Mouse (Mus musculus) right cerebral cortex, adult 18-20 months (tissue): Measurements from ENCODE around the gene Galnt18.

Experiments
- DNase-seq: peaks from one replicate; pipeline ENCODE4 v3.0.0; 2022; ENCODE audit warnings: mixed read lengths

Gene Galnt18

DNA sequence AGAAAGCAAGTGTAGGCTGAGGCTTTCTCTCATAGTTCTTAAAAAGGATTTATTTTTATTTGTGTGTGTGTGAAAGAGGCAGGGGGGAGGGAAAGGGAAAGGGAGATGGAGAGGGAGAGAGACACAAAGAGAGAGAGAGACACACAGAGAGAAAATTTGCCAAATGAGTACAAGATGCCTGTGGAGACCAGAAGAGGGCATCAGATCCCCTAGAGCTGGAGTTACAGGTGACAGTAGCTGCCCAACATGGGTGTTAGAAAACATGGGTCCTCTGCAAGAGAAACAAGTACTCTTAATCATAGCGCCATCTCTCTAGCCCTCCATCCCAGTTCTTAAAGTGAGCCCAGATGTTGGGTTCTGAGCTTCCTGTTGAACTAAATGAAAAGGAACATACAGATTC lies 228.8 kb downstream of the Galnt18 start:
- no peak for DNase-seq

- peak; percentile 60 for DNase-seq
Measured at GRCm38 (mm10) chr7:111547069-111547468, 232.7 kb downstream of the Galnt18 start.

- DNase-seq: no peak
Measured at GRCm38 (mm10) chr7:111545614-111546013, 234.2 kb downstream of the Galnt18 start.

- no peak for DNase-seq
Measured at GRCm38 (mm10) chr7:111537946-111538345, 241.8 kb downstream of the Galnt18 start.

DNA sequence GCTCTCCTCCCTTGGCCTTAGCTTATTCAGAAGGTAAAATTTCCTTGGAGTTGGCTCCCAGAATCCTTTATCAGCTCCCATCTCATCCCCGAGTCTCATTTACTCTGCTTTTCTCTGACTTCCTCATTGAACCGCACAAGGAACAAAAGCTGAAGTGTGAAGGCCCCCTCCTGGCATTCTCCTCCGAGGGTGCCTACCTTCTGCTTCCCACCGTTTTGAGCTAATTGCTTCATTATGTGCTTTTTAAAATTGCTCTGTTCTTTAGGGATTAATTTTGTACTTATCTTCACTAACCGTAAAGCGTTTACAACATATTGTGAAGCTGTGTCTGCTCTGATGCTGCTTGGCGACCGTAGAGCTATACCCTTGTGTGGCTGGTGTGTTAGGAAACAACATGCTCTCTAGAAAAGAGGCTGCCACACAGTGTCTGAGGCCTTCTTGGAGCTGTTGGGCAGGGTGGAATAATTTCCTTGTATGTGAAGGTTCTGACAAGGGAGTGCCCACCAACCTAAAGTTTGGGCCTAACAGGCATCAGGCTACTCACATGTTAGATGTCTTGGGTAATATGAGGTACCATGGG lies 244.9 kb downstream of the Galnt18 start:
- DNase-seq: no peak

- DNase-seq: no peak
Measured at GRCm38 (mm10) chr7:111528961-111529643, 250.7 kb downstream of the Galnt18 start.

GRCm38 (mm10) chr7:111528462-111528861 lies 251.3 kb downstream of the Galnt18 start:
- no peak for DNase-seq

- DNase-seq: no peak
Measured at GRCm38 (mm10) chr7:111520881-111521280, 258.9 kb downstream of the Galnt18 start.

- no peak for DNase-seq
Measured at GRCm38 (mm10) chr7:111518581-111519242, 261.1 kb downstream of the Galnt18 start.

- no peak for DNase-seq
Measured at GRCm38 (mm10) chr7:111516882-111517281, 262.9 kb downstream of the Galnt18 start.

DNA sequence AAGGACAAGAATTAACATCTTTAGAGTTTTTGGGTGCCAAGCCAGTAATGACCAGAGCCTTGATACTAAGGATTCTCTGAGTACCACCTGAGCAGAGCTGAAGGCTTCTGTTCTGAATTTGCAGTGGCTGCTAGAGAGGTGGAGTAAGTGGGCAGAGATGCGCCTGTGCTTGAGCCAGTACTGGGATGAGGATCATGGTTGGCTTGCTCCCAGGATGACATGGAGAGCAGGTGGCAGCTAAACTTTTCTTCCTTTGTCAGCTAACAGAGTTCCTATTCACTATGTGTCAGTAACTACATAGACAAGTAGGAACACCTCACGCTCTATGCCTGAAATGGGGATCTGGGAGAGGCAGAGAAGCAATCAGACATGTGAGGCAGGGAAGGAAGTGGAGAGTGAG lies 264.3 kb downstream of the Galnt18 start:
- DNase-seq: no peak

DNA sequence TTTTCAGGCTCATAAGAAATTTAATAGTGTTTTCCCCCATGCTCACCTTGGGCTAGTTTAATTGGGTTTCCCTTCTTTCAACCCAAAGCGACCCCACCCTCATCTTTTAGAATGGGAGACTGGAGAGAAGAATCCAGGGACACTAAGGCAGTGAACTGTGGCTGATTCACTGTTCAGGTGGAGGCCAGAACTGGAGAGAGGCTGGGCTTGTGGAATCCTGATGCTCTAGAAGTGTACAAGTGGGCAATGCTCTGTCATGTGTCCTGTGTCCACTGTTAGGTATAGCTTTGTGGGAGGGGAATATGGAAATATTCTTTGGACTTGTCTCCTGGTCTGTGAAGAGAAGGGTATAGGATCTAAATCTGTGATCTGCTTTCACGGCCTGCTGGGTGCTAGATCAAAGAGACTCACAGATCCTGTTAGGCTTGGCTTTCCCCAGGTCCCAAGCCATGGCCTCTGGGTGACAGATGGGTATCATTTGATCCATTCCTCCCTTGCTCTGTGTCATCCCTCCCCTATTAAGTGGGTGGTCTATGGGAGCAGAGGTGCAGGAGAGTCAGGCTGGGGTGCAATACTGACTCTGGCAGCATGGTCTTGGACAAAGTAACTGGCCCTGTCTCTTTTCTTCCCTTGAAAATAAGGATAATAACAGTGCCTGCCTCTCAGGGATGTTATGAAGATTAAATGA lies 270.5 kb downstream of the Galnt18 start:
- no peak for DNase-seq

- DNase-seq: no peak
Measured at GRCm38 (mm10) chr7:111500616-111501015, 279.2 kb downstream of the Galnt18 start.

DNA sequence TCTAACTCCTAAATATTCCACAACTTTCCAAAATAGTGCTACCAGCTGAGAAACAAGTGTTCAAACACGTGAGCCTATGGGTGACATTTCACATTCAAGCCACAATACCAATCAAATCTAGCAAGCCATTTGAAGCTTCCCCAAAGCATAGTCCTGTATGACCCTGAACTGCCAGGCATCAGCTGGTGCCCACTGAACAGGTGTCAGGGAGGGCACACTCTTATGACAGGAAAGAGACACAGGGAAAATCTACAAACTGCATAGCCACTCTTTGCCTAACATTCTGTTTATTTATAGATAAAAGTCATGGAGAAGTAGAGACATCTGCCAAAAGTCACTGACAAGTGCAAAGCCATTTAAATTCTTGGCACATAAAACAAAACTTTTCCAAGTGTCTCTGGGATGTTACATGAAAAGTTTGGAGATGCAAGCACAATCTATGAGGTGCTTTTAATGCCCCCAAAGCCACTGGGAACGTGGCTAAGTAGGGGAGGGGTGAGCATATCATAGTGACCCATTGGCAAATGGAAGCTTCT lies 280.5 kb downstream of the Galnt18 start:
- no peak for DNase-seq

DNA sequence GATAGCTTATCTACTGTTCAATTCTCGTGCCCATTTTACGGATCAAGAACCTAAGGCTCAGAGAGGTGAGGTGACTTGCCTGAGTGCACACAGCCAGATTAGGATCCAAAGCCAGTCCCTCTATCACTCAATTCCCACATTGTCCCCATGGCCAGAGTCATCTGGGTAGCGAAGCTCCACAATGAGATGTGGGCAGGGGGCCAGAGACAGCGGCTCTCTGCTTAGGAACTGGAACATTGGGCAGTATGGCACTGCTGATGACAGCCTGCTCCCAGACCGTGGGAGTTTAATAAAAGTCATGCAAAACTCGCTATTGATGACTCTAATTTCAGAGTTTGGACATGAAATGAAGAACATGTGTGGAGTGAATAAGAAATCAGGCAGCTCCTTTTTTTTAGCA lies 282.6 kb downstream of the Galnt18 start:
- DNase-seq: no peak

DNA sequence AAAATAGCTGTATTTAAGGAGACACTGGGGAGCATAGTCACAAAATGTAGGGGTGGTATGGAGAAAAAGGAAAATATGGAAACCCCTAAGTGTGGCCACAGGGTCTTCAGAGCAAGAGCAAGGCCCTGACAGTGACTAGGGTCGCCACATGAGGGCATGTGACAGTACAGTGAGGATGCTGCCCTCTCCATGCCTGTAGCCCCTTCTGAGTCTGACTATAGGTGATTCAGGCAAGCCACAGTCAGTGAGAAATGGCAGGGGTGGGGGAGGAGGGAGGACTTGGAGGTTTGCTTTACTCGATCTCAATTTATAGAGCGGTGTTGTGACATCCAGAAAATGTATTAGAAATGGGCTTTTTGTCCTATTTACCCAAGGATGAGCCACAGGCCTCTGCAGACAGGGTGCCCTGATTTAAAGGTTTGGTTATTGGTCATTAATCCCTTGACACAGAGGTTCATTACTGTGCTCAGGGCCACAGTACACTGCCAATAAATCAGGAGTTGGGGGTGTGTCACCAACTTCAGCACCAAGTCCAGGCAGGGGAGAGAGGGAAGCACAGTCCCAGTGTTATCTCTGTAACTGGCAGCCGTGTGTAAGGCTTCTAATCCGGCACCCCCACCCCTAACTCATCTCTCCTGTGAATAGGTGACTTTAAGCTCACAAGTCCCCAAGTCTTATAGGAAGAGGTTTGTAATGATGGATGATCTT lies 287.4 kb downstream of the Galnt18 start:
- no peak for DNase-seq

DNA sequence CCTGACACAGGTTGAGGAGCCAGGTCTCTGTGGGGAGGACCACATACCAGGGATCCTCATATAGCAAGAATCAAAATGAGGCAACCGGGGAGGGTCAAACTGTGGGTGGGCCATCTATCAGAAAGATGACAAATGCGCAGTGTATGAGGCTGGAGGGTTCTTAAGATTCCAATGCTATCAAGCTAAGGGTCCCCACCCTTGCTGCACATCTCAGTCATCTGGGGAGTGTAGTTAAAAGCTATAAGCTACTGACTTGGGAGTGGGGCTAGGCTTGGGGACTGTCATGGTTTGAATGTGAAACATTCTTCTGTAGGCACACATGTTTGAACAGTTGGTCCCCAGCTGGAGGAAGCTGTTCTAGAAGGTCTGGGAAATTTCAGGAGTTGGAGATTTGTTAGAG lies 288.2 kb downstream of the Galnt18 start:
- DNase-seq: no peak

- DNase-seq: no peak
Measured at GRCm38 (mm10) chr7:111486811-111487333, 292.9 kb downstream of the Galnt18 start.

DNA sequence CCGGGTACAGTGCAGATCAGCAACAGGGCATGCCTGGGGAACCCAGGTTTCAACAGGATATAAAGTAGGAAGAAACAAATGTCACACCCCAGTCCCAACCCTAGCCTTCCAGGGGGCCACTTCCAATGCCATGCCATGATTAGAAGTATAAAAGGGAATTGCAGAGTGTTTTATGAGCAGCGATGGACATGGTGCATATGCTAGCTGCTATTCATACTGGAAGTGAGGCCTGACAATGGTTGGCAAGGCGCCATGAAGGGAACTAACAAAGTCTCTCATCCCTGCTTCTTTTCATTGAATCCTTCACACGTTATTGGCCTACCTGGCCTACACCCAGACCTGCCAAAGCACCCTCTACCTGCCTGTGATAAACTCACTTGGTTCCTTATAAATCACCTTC lies 295.9 kb downstream of the Galnt18 start:
- DNase-seq: no peak

DNA sequence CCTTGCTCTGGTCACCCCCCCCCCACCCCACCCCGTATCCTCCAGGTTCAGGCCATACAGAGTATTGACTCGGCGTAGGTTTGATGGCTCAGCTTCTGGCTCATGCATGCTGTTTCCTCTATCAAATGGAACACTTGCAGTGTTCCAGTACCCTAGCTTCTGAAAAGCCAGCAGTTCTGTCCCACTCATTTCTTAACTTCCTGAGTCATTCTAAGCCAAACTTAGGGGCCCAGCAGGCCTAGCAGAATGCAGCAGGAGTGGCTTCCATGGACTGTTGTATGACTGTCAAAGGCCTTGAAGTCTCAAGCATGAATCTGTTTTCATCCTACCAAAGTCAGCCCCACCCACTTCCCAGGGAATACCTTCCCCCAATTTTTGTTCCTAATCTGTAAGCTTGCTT lies 296.5 kb downstream of the Galnt18 start:
- DNase-seq: no peak

GRCm38 (mm10) chr7:111467715-111468114 lies 312.1 kb downstream of the Galnt18 start:
- DNase-seq: no peak

- no peak for DNase-seq
Measured at GRCm38 (mm10) chr7:111466720-111467119, 313.1 kb downstream of the Galnt18 start.

GRCm38 (mm10) chr7:111466121-111466520 lies 313.7 kb downstream of the Galnt18 start:
- DNase-seq: no peak
